Mouse (Mus musculus) intestine, postnatal 0 days (tissue): ENCODE data around the gene Dtnb. TPM values are rescaled to one million over a fixed set of nuclear protein-coding genes. Genes with fewer than 3 reads are reported as not detected.
A peak's percentile ranks its signal among the peaks of the same experiment; 100 is the strongest.

Experiments used
- ATAC-seq: fragments of 200-750 bp; cut with Nextera tagmentation; 2 replicates; pipeline ENCODE4 v1.8.0; 2017; ENCODE audit warnings: mild to moderate bottlenecking, moderate TSS enrichment, moderate library complexity
- H3K27ac ChIP-seq: fragments of 300-500 bp; sonication (generic); 2 replicates; pipeline ENCODE4 v1.5.1; 2014; ENCODE audit warnings: mild to moderate bottlenecking, low read depth, low read length, moderate library complexity
- H3K27me3 ChIP-seq: fragments of 300-500 bp; sonication (generic); replicated peaks from 2 replicates; pipeline ENCODE4 v1.6.1; 2014; ENCODE audit warnings: low read length, mixed read lengths; ENCODE audit not compliant: control insufficient read depth, insufficient read depth
- H3K36me3 ChIP-seq: fragments of 300-500 bp; sonication (generic); 2 replicates; pipeline ENCODE4 v1.6.1; 2014; ENCODE audit warnings: mild to moderate bottlenecking, moderate library complexity; ENCODE audit not compliant: control insufficient read depth, insufficient read depth
- H3K4me1 ChIP-seq: fragments of 300-500 bp; sonication (generic); replicated peaks from 2 replicates; pipeline ENCODE4 v1.6.1; 2014; ENCODE audit warnings: antibody characterized with exemption, low read length, mixed read lengths; ENCODE audit not compliant: control insufficient read depth, insufficient read depth
- H3K4me2 ChIP-seq: fragments of 300-500 bp; sonication (generic); replicated peaks from 2 replicates; pipeline ENCODE4 v1.6.1; 2014; ENCODE audit warnings: low read depth, mild to moderate bottlenecking, moderate library complexity
- H3K4me3 ChIP-seq: fragments of 300-500 bp; sonication (generic); 2 replicates; pipeline ENCODE4 v1.5.1; 2014; ENCODE audit warnings: low read depth, low read length
- H3K9ac ChIP-seq: fragments of 300-500 bp; sonication (generic); 2 replicates; pipeline ENCODE4 v1.6.1; 2014; ENCODE audit warnings: mild to moderate bottlenecking, low read depth, low read length
- H3K9me3 ChIP-seq: fragments of 300-500 bp; sonication (generic); 2 replicates; pipeline ENCODE4 v1.6.1; 2016; ENCODE audit warnings: mixed run types; ENCODE audit not compliant: control insufficient read depth
- CTCF ChIP-seq: sonication (generic); IDR thresholded peaks from 2 replicates; pipeline ENCODE4 v1.5.1; 2016; ENCODE audit warnings: low read depth, mild to moderate bottlenecking, control low read depth, antibody characterized with exemption, moderate library complexity
- WGBS: fragments of 180-500 bp; shearing (Covaris S2); extraction: QIAGEN DNeasy Blood & Tissue Kit; methylation state at CpG from one replicate; pipeline ENCODE4 v1.1.7; 2014; 5-methylcytosine and 5-hydroxymethylcytosine counted together
- polyA plus RNA-seq: library from polyadenylated mRNA; unstranded; fragments of >200 nt; fragmentation: Nextera tagmentation; extraction: Ambion mirVana; gene quantifications from 2 replicates; pipeline ENCODE4 v1.2.1, GENCODE M21; 2015

Dtnb gene
- polyA plus RNA-seq, 1 experiment from 2014 or later, result 9.8 TPM

DNA sequence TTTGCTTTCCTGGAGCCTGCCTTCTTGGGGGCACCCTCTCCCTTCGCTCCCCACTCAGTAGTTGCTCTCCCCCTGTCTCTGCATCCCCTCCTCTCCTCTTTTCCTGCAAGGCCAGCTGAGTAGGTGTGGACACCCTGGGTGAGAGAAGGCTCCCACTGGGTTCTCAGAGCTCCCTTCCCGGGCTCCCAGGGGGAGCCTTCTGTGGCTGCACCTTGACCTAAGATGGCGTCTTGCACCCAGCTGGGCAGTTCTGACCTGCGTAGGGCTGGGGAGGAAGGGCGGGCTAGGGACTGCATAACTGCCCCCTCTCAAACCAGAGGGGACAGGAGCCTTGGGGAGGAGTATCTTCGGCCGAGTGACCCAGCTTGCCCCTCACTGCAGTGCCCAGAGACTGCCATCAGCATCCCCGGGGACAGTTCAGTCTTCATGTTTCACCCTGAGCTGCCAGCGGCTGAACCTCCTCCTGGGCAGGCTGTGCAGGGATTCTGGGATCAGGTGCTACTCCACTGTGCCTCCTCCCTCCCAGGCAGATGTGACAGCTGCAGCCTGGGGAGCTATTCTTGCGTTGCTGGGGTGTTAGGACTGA is 236.3 kb downstream of the Dtnb start:
- Histone ChIP-seq H3K36me3 (0 out of 2 replicates have a peak, but pooled peaks cover 3% of the 10 kb centered on the region), H3K27ac (peak overlapping the region; percentile 96), H3K27me3 (no peaks in the 10 kb centered on the region), H3K9me3 (no peaks in the 10 kb centered on the region), H3K4me2 (peak overlapping the region; percentile 90), H3K9ac (peak overlapping the region; percentile 95), H3K4me1 (peaks cover 26% of the 10 kb centered on the region), H3K4me3 (peak overlapping the region; percentile 91)
- TF ChIP-seq CTCF, result no peak
- 10% methylated on average over 10 of the region's 10 CpGs for WGBS
- ATAC-seq, result peak; percentile 56

DNA sequence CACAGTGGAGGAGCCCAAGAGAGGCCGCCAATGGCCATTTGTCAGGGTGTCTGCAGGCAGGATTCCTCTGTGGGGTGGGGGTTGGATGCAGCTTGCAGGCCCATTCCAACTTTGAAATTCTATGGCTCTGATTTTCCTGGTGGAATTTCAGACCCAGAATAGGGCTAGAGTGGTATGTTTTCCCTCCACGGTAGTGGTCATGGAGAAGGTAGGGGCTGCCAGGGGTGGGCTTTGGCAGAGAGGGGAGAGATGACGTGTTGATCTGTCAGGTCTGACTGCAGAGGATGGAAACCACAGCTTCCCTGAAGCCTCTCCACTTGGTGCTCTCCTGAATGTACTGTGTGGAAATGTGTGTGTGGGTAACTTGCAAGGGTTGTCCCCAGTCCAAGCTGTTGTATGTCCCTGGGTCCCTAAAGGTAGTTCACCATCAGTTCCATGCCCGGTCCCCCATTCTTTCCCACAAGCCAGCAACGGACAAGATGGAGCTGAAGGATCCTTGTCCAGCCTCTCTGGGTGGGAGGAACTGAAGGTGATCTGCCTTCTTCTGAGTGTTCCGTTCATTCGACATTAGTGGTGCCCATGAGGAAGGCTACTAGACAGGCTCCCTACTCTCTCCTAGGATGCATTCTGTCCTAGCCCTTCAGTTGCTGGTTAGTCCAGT is 237.5 kb downstream of the Dtnb start:
- H3K9me3 ChIP-seq, result no peaks in the 10 kb centered on the region
- no peak for ATAC-seq
- H3K4me3 ChIP-seq, result no peak overlapping the region
- no peak overlapping the region for H3K27ac ChIP-seq
- 42% methylated on average over 7 of the region's 7 CpGs for WGBS
- H3K4me1 ChIP-seq, result peaks cover 26% of the 10 kb centered on the region
- peak overlapping the region; percentile 21; the same call in 1 of the 2 replicates for H3K4me2 ChIP-seq
- no peaks in the 10 kb centered on the region for H3K27me3 ChIP-seq
- 0 out of 2 replicates have a peak, but pooled peaks cover 3% of the 10 kb centered on the region for H3K36me3 ChIP-seq
- no peak for TF ChIP-seq CTCF
- H3K9ac ChIP-seq, result no peak overlapping the region

DNA sequence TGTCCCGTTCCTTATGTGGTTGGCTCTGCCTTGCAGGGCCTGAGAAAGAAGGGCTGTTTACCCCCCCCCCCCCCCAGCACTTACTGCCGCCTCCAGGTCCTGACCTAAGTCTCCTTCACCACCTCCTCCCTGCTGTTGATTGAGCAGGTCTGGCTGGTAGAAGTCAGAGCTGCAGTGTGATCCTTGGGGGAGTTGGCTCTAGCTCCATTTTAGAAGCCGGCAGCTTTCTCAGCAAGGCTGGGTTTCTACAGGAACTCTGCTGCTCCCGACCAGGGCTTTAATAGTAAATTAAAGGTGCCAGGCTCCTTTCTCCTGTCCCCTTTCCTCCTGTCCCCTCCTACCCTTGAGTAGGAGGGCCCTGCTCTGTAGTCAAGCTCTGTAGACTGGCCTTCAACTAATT is 238.3 kb downstream of the Dtnb start:
- H3K9ac ChIP-seq, result no peak overlapping the region
- TF ChIP-seq CTCF, result no peak
- H3K27me3 ChIP-seq, result no peaks in the 10 kb centered on the region
- peak overlapping the region; percentile 21; the same call in 1 of the 2 replicates for H3K4me2 ChIP-seq
- no peak for ATAC-seq
- H3K9me3 ChIP-seq, result no peaks in the 10 kb centered on the region
- H3K36me3 ChIP-seq, result 0 out of 2 replicates have a peak, but pooled peaks cover 3% of the 10 kb centered on the region
- H3K4me3 ChIP-seq, result no peak overlapping the region
- H3K27ac ChIP-seq, result no peak overlapping the region
- WGBS, result 4% methylated on average over 4 of the region's 4 CpGs
- peaks cover 25% of the 10 kb centered on the region for H3K4me1 ChIP-seq

DNA sequence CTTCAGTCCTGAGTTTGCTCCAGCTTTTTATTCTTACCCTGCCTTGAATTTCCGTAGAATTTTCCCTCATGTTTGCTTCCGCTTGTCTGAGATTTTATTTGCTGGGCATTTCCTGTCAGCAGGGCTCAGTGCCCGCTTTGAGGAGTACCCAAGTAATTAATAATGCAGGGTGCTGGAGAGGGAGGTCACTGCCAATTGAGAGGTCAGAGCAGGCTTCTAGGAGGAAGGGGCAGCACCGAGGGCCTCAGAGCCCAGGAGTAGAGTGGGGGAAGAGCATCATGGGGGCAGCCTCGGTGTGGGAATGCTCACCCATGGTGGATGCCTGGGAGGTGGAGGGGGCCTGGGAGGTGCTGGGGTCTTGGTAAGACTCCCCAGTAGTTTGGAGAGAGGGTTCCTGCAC is 239.4 kb downstream of the Dtnb start:
- Histone ChIP-seq H3K27me3 (no peaks in the 10 kb centered on the region), H3K4me1 (peaks cover 18% of the 10 kb centered on the region; the same call in 1 of the 2 replicates), H3K27ac (no peak overlapping the region), H3K36me3 (peaks cover 9% of the 10 kb centered on the region; the same call in 1 of the 2 replicates), H3K4me3 (no peak overlapping the region), H3K4me2 (no peak overlapping the region), H3K9ac (no peak overlapping the region), H3K9me3 (no peaks in the 10 kb centered on the region)
- no peak for ATAC-seq
- TF ChIP-seq CTCF, result no peak
- whole genome bisulfite sequencing, result 31% methylated on average over 5 of the region's 5 CpGs

DNA sequence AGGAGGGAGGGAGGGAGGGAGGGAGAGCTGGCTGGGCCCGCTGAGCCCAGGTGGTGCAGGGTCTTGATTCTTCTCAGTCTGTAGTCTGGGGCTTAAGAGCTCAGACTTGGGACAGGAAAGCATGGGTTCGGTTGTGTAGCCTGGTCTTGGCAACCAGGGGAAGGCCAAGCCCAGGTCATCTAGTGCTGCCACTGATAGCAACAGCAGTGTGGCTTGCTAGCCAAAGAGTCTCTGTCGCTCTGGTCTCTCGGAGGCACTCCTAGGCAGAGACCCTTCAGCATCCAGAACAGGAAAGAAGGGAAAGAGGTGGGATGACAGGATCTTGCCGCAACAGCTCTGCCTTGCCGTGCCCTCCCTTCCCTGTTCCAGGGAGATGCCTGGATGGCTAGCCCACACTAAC is 240.1 kb downstream of the Dtnb start:
- peaks cover 21% of the 10 kb centered on the region for H3K4me1 ChIP-seq
- H3K36me3 ChIP-seq, result peaks cover 13% of the 10 kb centered on the region; the same call in 1 of the 2 replicates
- H3K9me3 ChIP-seq, result no peaks in the 10 kb centered on the region
- ATAC-seq, result no peak
- no peak overlapping the region for H3K4me2 ChIP-seq
- no peak overlapping the region for H3K9ac ChIP-seq
- no peaks in the 10 kb centered on the region for H3K27me3 ChIP-seq
- no peak for TF ChIP-seq CTCF
- H3K27ac ChIP-seq, result no peak overlapping the region
- 50% methylated on average over 6 of the region's 6 CpGs for WGBS
- no peak overlapping the region for H3K4me3 ChIP-seq

DNA sequence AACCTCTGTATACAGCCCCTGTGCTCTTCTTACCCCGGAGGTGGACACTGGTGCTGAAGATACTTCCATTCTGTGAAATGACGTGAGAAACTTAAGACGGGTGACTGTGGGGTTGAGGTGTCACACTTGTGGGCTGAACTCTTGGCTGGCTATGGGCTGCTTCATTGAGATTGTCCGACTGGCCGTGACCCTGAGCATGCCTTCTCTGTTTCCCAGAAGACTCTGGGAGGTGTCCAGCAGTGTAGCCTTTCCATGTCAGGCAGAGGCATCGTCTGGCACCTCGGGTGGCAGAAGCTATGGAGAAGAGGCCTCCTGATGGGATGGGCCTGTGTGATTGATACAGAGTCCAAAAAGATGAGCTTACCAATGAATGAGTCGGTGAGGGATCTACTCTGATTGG is 241.0 kb downstream of the Dtnb start:
- H3K4me3 ChIP-seq, result no peak overlapping the region
- ATAC-seq, result no peak
- TF ChIP-seq CTCF, result no peak
- no peaks in the 10 kb centered on the region for H3K27me3 ChIP-seq
- H3K4me2 ChIP-seq, result no peak overlapping the region
- peaks cover 24% of the 10 kb centered on the region for H3K4me1 ChIP-seq
- 80% methylated on average over 8 of the region's 8 CpGs for WGBS
- peaks cover 13% of the 10 kb centered on the region; the same call in 1 of the 2 replicates for H3K36me3 ChIP-seq
- no peak overlapping the region for H3K27ac ChIP-seq
- no peak overlapping the region for H3K9ac ChIP-seq
- no peaks in the 10 kb centered on the region for H3K9me3 ChIP-seq
